Mouse (Mus musculus): ENCODE data around the gene Pid1. TPM values are rescaled to one million over a fixed set of nuclear protein-coding genes. Genes with fewer than 3 reads are reported as not detected.

Pid1 gene
- total and polyA plus RNA-seq, 3 experiments = not detected

DNA sequence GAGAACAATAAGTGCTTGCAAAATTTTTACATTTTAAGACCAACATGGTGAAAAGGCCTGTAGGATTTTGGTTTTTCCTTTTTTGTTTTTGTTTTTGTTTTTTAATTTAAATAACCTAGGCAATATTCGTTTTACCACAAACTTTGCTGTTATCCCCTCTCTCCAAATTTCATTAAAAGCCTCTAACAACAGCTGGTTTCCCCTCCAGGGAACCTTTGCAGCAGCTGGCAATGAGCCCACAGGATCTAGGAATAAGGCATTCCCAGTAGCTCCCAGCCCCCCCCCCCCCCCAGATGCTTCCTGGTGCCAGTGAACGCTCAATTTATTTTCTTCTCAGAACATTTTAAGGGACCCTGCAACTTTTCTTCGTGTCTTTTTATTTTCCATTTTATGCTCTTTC, 38.7 kb downstream of the Pid1 start:
- dilution Hi-C loops (cut with MboI; ENCODE audit: extremely low pct_ligation_motif_present, extremely low pct_unique_long_range_greater_than_20kb, low sequenced_read_pairs) (no loop called here), in situ Hi-C loops (cut with MboI; ENCODE audit: low pct_ligation_motif_present, low pct_unique_long_range_greater_than_20kb, low sequenced_read_pairs) (no loop called here)
- no peak for DNase-seq (ENCODE audit: extremely low read depth)
- H3K36me3 ChIP-seq (replicated peaks in 1 of 2; ENCODE audit: control insufficient read depth in 1 of 2, insufficient read depth in 1 of 2, low read length in 1 of 2) = no peaks in the 10 kb centered on the region
- no peak overlapping the region for H3K9ac ChIP-seq (ENCODE audit: insufficient read depth, low read depth)
- no peak overlapping the region for H3K4me2 ChIP-seq (ENCODE audit: insufficient read depth, low read depth, poor library complexity, severe bottlenecking)
- H3K27ac ChIP-seq (ENCODE audit: insufficient read depth, low read depth) = no peak overlapping the region
- no peaks in the 10 kb centered on the region for H3K9me3 ChIP-seq (replicated peaks; ENCODE audit: low read length)
- H3K27me3 ChIP-seq (replicated peaks) = no peaks in the 10 kb centered on the region
- H3K79me2 ChIP-seq (replicated peaks; ENCODE audit: control insufficient read depth, extremely low read depth, insufficient read depth, poor library complexity, severe bottlenecking) = no peaks in the 10 kb centered on the region
- H3K4me1 ChIP-seq (ENCODE audit: control insufficient read depth in 1 of 2, insufficient read depth in 2 of 2) = no peaks in the 10 kb centered on the region
- TF ChIP-seq MAFK (IDR thresholded peaks at IDR 0.05; ENCODE audit: insufficient replicate concordance, low read length) (no peak), E2F4 (IDR thresholded peaks at IDR 0.05; ENCODE audit: insufficient replicate concordance, low read depth, low read length) (no peak), NELFE (IDR thresholded peaks at IDR 0.05; ENCODE audit: low read depth, low read length) (no peak), JUN (IDR thresholded peaks at IDR 0.05; ENCODE audit: insufficient read depth, low read depth, low read length) (no peak), IRF4 (IDR thresholded peaks at IDR 0.05; ENCODE audit: low read depth, low read length) (no peak), TBP (conservative IDR thresholded peaks at IDR 0.05; ENCODE audit: low read depth, low read length) (no peak), BHLHE40 (IDR thresholded peaks at IDR 0.05; ENCODE audit: low read depth, low read length) (no peak), RAD21 (IDR thresholded peaks at IDR 0.05; ENCODE audit: low read depth, low read length) (no peak), KAT2A (IDR thresholded peaks at IDR 0.05; ENCODE audit: insufficient replicate concordance, low read length) (no peak)
- no peak overlapping the region for H3K4me3 ChIP-seq (replicated peaks in 1 of 3; ENCODE audit: low read depth in 2 of 3, low read length in 2 of 3, poor library complexity in 1 of 3)

- H3K27ac ChIP-seq (ENCODE audit: insufficient read depth, low read depth) = no peak overlapping the region
- H3K4me2 ChIP-seq (ENCODE audit: insufficient read depth, low read depth, poor library complexity, severe bottlenecking) = no peak overlapping the region
- H3K4me3 ChIP-seq (replicated peaks in 1 of 3; ENCODE audit: low read depth in 2 of 3, low read length in 2 of 3, poor library complexity in 1 of 3) = no peak overlapping the region
- TF ChIP-seq BHLHE40 (IDR thresholded peaks at IDR 0.05; ENCODE audit: low read depth, low read length) = no peak
- TF ChIP-seq CHD2 (IDR thresholded peaks at IDR 0.05; ENCODE audit: low read length) = no peak
- no peak for TF ChIP-seq JUND (conservative IDR thresholded peaks at IDR 0.05; ENCODE audit: low read depth, low read length)
- TF ChIP-seq KAT2A (IDR thresholded peaks at IDR 0.05; ENCODE audit: insufficient replicate concordance, low read length) = no peak
- TF ChIP-seq TCF12 (IDR thresholded peaks at IDR 0.05; ENCODE audit: low read depth, low read length) = no peak
- TF ChIP-seq RAD21 (IDR thresholded peaks at IDR 0.05; ENCODE audit: low read depth, low read length) = no peak
- no peak for TF ChIP-seq JUN (IDR thresholded peaks at IDR 0.05; ENCODE audit: insufficient read depth, low read depth, low read length)
- no peak for TF ChIP-seq EP300 (IDR thresholded peaks at IDR 0.05; ENCODE audit: low read length)
- TF ChIP-seq CTCF (conservative IDR thresholded peaks at IDR 0.05 in 1 of 2, IDR thresholded peaks at IDR 0.05 in 1 of 2; ENCODE audit: low read depth in 2 of 2, low read length in 2 of 2) = no peak
- TF ChIP-seq MXI1 (IDR thresholded peaks at IDR 0.05; ENCODE audit: low read depth, low read length) = no peak
- no peak for TF ChIP-seq ZKSCAN1 (IDR thresholded peaks at IDR 0.05; ENCODE audit: borderline replicate concordance, low read depth, low read length)
- no peak for TF ChIP-seq E2F4 (IDR thresholded peaks at IDR 0.05; ENCODE audit: insufficient replicate concordance, low read depth, low read length)
- no peak for TF ChIP-seq TBP (conservative IDR thresholded peaks at IDR 0.05; ENCODE audit: low read depth, low read length)
- TF ChIP-seq USF1 (IDR thresholded peaks at IDR 0.05; ENCODE audit: low read depth, low read length) = no peak
- TF ChIP-seq ELF1 (IDR thresholded peaks at IDR 0.05; ENCODE audit: low read depth, low read length) = no peak
- TF ChIP-seq IRF4 (IDR thresholded peaks at IDR 0.05; ENCODE audit: low read depth, low read length) = no peak
- TF ChIP-seq MAZ (IDR thresholded peaks at IDR 0.05; ENCODE audit: low read depth, low read length) = no peak
- dilution Hi-C loops (cut with MboI; ENCODE audit: extremely low pct_ligation_motif_present, extremely low pct_unique_long_range_greater_than_20kb, low sequenced_read_pairs) = no loop called here
- H3K9me3 ChIP-seq (replicated peaks; ENCODE audit: low read length) = no peaks in the 10 kb centered on the region
- no peaks in the 10 kb centered on the region for H3K27me3 ChIP-seq (replicated peaks)
- DNase-seq (ENCODE audit: extremely low read depth) = no peak
- no peak overlapping the region for H3K9ac ChIP-seq (ENCODE audit: insufficient read depth, low read depth)
- peaks cover 0 to 17% of the 10 kb centered on the region in 2 experiments; a peak in 2 of 4 replicates for H3K4me1 ChIP-seq (ENCODE audit: control insufficient read depth in 1 of 2, insufficient read depth in 2 of 2)
- in situ Hi-C loops (cut with MboI; ENCODE audit: low pct_ligation_motif_present, low pct_unique_long_range_greater_than_20kb, low sequenced_read_pairs) = no loop called here
- no peaks in the 10 kb centered on the region for H3K36me3 ChIP-seq (replicated peaks in 1 of 2; ENCODE audit: control insufficient read depth in 1 of 2, insufficient read depth in 1 of 2, low read length in 1 of 2)
- H3K79me2 ChIP-seq (replicated peaks; ENCODE audit: control insufficient read depth, extremely low read depth, insufficient read depth, poor library complexity, severe bottlenecking) = no peaks in the 10 kb centered on the region
These were observed 42.7 kb downstream of the Pid1 start for GRCm38 (mm10) chr1:84321327-84321726.

All from CH12.LX (cell line).